Mouse (Mus musculus): ENCODE results near the gene Ephb2. TPM values are rescaled to one million over a fixed set of nuclear protein-coding genes. Genes with fewer than 3 reads are reported as not detected.

Ephb2 gene
- total RNA-seq, 4 experiments from 2014 or later, result 20.6 to 36.8 (median 29.4) TPM

DNA sequence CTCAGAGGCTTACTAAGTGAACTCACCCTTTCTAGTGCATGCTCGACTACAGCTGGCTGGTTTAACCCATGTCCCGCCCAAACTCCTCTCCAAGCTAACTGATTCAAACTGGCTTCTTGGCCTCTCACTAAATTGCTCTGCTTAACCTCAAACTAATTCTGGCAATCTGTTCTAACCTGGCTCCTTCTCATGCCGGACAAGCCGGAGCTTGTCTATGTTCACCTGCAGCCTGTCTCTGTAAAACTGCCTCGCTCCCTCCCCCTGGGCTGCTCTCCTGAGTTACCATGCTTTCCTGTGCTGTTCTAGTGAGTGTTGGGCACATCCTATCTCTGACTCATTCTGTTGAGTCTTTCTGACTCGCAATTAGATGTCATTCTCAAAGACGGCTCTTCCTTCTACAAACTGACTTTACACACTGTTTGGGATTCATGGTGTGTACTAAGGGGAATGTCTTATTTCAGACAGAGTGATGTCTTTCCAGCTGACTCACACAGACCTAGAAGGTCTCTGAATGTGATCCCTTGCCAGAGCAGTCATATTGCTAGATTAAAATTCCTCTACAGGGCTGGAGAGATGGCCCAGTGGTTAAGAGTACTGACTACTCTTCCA lies 237.4 kb downstream of the Ephb2 start:
- no peak for DNase-seq

Small RNA genes lying within 50 kb of the gene (microRNA-seq; reads per million reads assigned to microRNA genes)
- gene Gm22180, result 0 reads per million in 2 experiments

Other genes starting within 250 kb of the Ephb2 start
- gene Kdm1a, start 233.3 kb downstream of the Ephb2 start, total RNA-seq (2022), result 10 to 100 TPM; 45.5 to 57.8 (median 49.5) TPM
- gene Tex46, start 225.6 kb downstream of the Ephb2 start, total RNA-seq (2022), result not detected
- gene Lactbl1, start 213.4 kb downstream of the Ephb2 start, total RNA-seq (2022), result not detected
- gene C1qb, start 50.2 kb upstream of the Ephb2 start, total RNA-seq (2022), result 100 to 1,000 TPM in 2 of 4 experiments, 10 to 100 TPM in 2; 63.2 to 103 (median 86.1) TPM
- gene C1qc, start 57.1 kb upstream of the Ephb2 start, total RNA-seq (2022), result 10 to 100 TPM; 45.8 to 82.2 (median 63.4) TPM
- gene C1qa, start 62.8 kb upstream of the Ephb2 start, total RNA-seq (2022), result 10 to 100 TPM; 65.2 to 96.6 (median 77.6) TPM
- under 1 TPM; 0.23 to 0.86 (median 0.59) TPM for gene Epha8, start 120.8 kb upstream of the Ephb2 start, total RNA-seq (2022)
- 10 to 100 TPM in 3 of 4 experiments, 1 to 10 TPM in 1; 8.0 to 16.0 (median 15.5) TPM for gene Zbtb40, start 212.8 kb upstream of the Ephb2 start, total RNA-seq (2022)

All from adrenal gland, adult 8-10 months (tissue).